Mouse (Mus musculus) myocyte (in vitro differentiated cells): ENCODE measurements around the gene Rps6kl1. TPM values are rescaled to one million over a fixed set of nuclear protein-coding genes. Genes with fewer than 3 reads are reported as not detected.

Experiments used
- H3K27me3 ChIP-seq: one replicate; pipeline ENCODE4 v1.6.1; 2011; ENCODE audit not compliant: control insufficient read depth, insufficient read depth, insufficient read length
- H3K36me3 ChIP-seq: one replicate; pipeline ENCODE4 v1.6.1; 2011; ENCODE audit not compliant: control insufficient read depth, insufficient read depth
- H3K4me2 ChIP-seq: one replicate; pipeline ENCODE4 v1.6.1; 2011; ENCODE audit warnings: low read depth, control low read depth
- H3K4me3 ChIP-seq: one replicate; pipeline ENCODE4 v1.5.1; 2011; ENCODE audit warnings: mild to moderate bottlenecking, control low read depth, moderate library complexity
- H3K79me2 ChIP-seq: one replicate; pipeline ENCODE4 v1.6.1; 2011; ENCODE audit not compliant: control insufficient read depth, insufficient read depth
- H3ac ChIP-seq: one replicate; pipeline ENCODE4 v1.6.1; 2011; ENCODE audit not compliant: control insufficient read depth, insufficient read length
- CEBPB ChIP-seq: IDR thresholded peaks from 2 replicates; pipeline ENCODE4 v1.6.1; 2011; ENCODE audit warnings: mild to moderate bottlenecking, moderate library complexity; ENCODE audit not compliant: poor library complexity, insufficient read depth, severe bottlenecking
- E2F4 ChIP-seq: IDR thresholded peaks from one replicate; pipeline ENCODE4 v1.6.1; 2011; ENCODE audit warnings: mild to moderate bottlenecking, control low read depth, moderate library complexity; ENCODE audit not compliant: insufficient read depth
- MAX ChIP-seq: IDR thresholded peaks from one replicate; pipeline ENCODE4 v1.6.1; 2011; ENCODE audit warnings: low read depth, mild to moderate bottlenecking, control low read depth
- MYOD1 ChIP-seq, 3 experiments: IDR thresholded peaks; one replicate each; pipeline ENCODE4 v1.6.1; 2011; ENCODE audit warnings: control low read depth in 2 of 3, low read depth in 2 of 3, mild to moderate bottlenecking in 2 of 3, moderate library complexity in 1 of 3; ENCODE audit not compliant: insufficient read length in 2 of 3, control insufficient read depth in 1 of 3
- MYOG ChIP-seq, 3 experiments: IDR thresholded peaks; one replicate each; pipeline ENCODE4 v1.6.1; 2011; ENCODE audit warnings: control low read depth in 2 of 3, low read depth in 2 of 3, mild to moderate bottlenecking in 2 of 3; ENCODE audit not compliant: insufficient read length in 2 of 3, control insufficient read depth in 1 of 3, insufficient read depth in 1 of 3
- POLR2A ChIP-seq: IDR thresholded peaks from one replicate; pipeline ENCODE4 v1.6.1; 2011; ENCODE audit warnings: low read depth, mild to moderate bottlenecking, control low read depth, moderate library complexity; ENCODE audit not compliant: insufficient read length
- POLR2AphosphoS2 ChIP-seq: IDR thresholded peaks from one replicate; pipeline ENCODE4 v1.6.1; 2011; ENCODE audit warnings: low read depth, control low read depth; ENCODE audit not compliant: insufficient read length
- REST ChIP-seq: IDR thresholded peaks from one replicate; pipeline ENCODE4 v1.6.1; 2011; ENCODE audit warnings: mild to moderate bottlenecking, control low read depth, moderate library complexity; ENCODE audit not compliant: insufficient read depth, insufficient read length
- SRF ChIP-seq: IDR thresholded peaks from one replicate; pipeline ENCODE4 v1.6.1; 2011; ENCODE audit warnings: low read depth; ENCODE audit not compliant: control insufficient read depth, insufficient read length
- TCF12 ChIP-seq: IDR thresholded peaks from one replicate; pipeline ENCODE4 v1.6.1; 2011; ENCODE audit warnings: mild to moderate bottlenecking, control low read depth; ENCODE audit not compliant: poor library complexity, insufficient read depth, severe bottlenecking
- TCF3 ChIP-seq: IDR thresholded peaks from one replicate; pipeline ENCODE4 v1.6.1; 2011; ENCODE audit warnings: low read depth, control low read depth; ENCODE audit not compliant: insufficient read length
- USF1 ChIP-seq: IDR thresholded peaks from one replicate; pipeline ENCODE4 v1.6.1; 2011; ENCODE audit warnings: low read depth, mild to moderate bottlenecking, control low read depth, moderate library complexity
- polyA plus RNA-seq: library from polyadenylated mRNA; unstranded; fragments of >200 nt; fragmentation: generic; extraction: Trizol; gene quantifications from one replicate; pipeline ENCODE4 v1.2.1, GENCODE M21; 2012; ENCODE audit warnings: missing spikeins

Gene Rps6kl1
- polyA plus RNA-seq, 1 experiment: 0.53 TPM

GRCm38 (mm10) chr12:85195086-85195485 lies 44.0 kb upstream of the Rps6kl1 start:
- H3K27me3 ChIP-seq: no peaks in the 10 kb centered on the region
- H3K4me2 ChIP-seq: no peak overlapping the region
- H3K4me3 ChIP-seq: no peak overlapping the region
- H3K36me3 ChIP-seq: no peaks in the 10 kb centered on the region
- H3ac ChIP-seq: no peak overlapping the region
- no peak for TF ChIP-seq MAX
- TF ChIP-seq TCF3: no peak
- TF ChIP-seq E2F4: no peak
- no peak for TF ChIP-seq CEBPB
- no peak for TF ChIP-seq TCF12
- TF ChIP-seq SRF: no peak
- no peak for TF ChIP-seq USF1
- no peak for TF ChIP-seq MYOD1 (IDR thresholded peaks at IDR 0.05; ENCODE audit: control insufficient read depth in 1 of 3, insufficient read length in 2 of 3, low read depth in 2 of 3)
- no peak for TF ChIP-seq POLR2A
- no peak for TF ChIP-seq REST
- TF ChIP-seq POLR2AphosphoS2: no peak
- TF ChIP-seq MYOG (IDR thresholded peaks at IDR 0.05; ENCODE audit: control insufficient read depth in 1 of 3, insufficient read depth in 1 of 3, insufficient read length in 2 of 3, low read depth in 2 of 3): no peak
- no peaks in the 10 kb centered on the region for H3K79me2 ChIP-seq

- no peaks in the 10 kb centered on the region for H3K27me3 ChIP-seq
- no peaks in the 10 kb centered on the region for H3K79me2 ChIP-seq
- no peak overlapping the region for H3K4me3 ChIP-seq
- TF ChIP-seq CEBPB (no peak), MYOG (IDR thresholded peaks at IDR 0.05; ENCODE audit: control insufficient read depth in 1 of 3, insufficient read depth in 1 of 3, insufficient read length in 2 of 3, low read depth in 2 of 3) (no peak), USF1 (no peak), TCF12 (no peak), MYOD1 (IDR thresholded peaks at IDR 0.05; ENCODE audit: control insufficient read depth in 1 of 3, insufficient read length in 2 of 3, low read depth in 2 of 3) (no peak), POLR2AphosphoS2 (no peak), SRF (no peak), TCF3 (no peak), MAX (no peak), POLR2A (no peak), REST (no peak), E2F4 (no peak)
- no peak overlapping the region for H3ac ChIP-seq
- no peaks in the 10 kb centered on the region for H3K36me3 ChIP-seq
- peak overlapping the region; percentile 27 for H3K4me2 ChIP-seq
Measured at GRCm38 (mm10) chr12:85194623-85195018, 43.6 kb upstream of the Rps6kl1 start.

- H3K79me2 ChIP-seq: no peaks in the 10 kb centered on the region
- H3ac ChIP-seq: no peak overlapping the region
- H3K27me3 ChIP-seq: no peaks in the 10 kb centered on the region
- TF ChIP-seq POLR2AphosphoS2 (no peak), MYOG (IDR thresholded peaks at IDR 0.05; ENCODE audit: control insufficient read depth in 1 of 3, insufficient read depth in 1 of 3, insufficient read length in 2 of 3, low read depth in 2 of 3) (peak in 2 of 3 experiments; percentile 8 to 65), REST (no peak), MYOD1 (IDR thresholded peaks at IDR 0.05; ENCODE audit: control insufficient read depth in 1 of 3, insufficient read length in 2 of 3, low read depth in 2 of 3) (peak in 2 of 3 experiments; percentile 17 to 46), CEBPB (peak; percentile 67; the same call in 1 of the 2 replicates)
- H3K4me2 ChIP-seq: peak overlapping the region; percentile 27
- no peak overlapping the region for H3K4me3 ChIP-seq
- no peaks in the 10 kb centered on the region for H3K36me3 ChIP-seq
Measured at GRCm38 (mm10) chr12:85193923-85194622, 43.0 kb upstream of the Rps6kl1 start.

- H3K27me3 ChIP-seq: no peaks in the 10 kb centered on the region
- TF ChIP-seq POLR2AphosphoS2: no peak
- TF ChIP-seq MYOD1 (IDR thresholded peaks at IDR 0.05; ENCODE audit: control insufficient read depth in 1 of 3, insufficient read length in 2 of 3, low read depth in 2 of 3): no peak
- no peak for TF ChIP-seq MYOG (IDR thresholded peaks at IDR 0.05; ENCODE audit: control insufficient read depth in 1 of 3, insufficient read depth in 1 of 3, insufficient read length in 2 of 3, low read depth in 2 of 3)
- TF ChIP-seq E2F4: no peak
- no peak for TF ChIP-seq USF1
- TF ChIP-seq CEBPB: no peak
- TF ChIP-seq MAX: no peak
- no peaks in the 10 kb centered on the region for H3K79me2 ChIP-seq
- no peak overlapping the region for H3ac ChIP-seq
- peak overlapping the region; percentile 70 for H3K4me2 ChIP-seq
- H3K36me3 ChIP-seq: no peaks in the 10 kb centered on the region
- H3K4me3 ChIP-seq: no peak overlapping the region
Measured at GRCm38 (mm10) chr12:85193146-85193545, 42.1 kb upstream of the Rps6kl1 start.
